Mouse (Mus musculus) erythroblast, adult 5-6 weeks (primary cell): ENCODE measurements around the gene Slc2a8. TPM values are rescaled to one million over a fixed set of nuclear protein-coding genes. Genes with fewer than 3 reads are reported as not detected.
"Not testable (repeated sequence)": the region's sequence is repeated elsewhere in the genome, so short reads cannot be mapped to it uniquely, and the experiment has no call there.

Experiments
- ATAC-seq: replicated peaks from 2 replicates; pipeline ENCODE4 v1.8.0; 2016; ENCODE audit warnings: moderate number of reproducible peaks, mild to moderate bottlenecking, moderate TSS enrichment, inconsistent platforms; ENCODE audit not compliant: poor library complexity, low FRiP score, severe bottlenecking
- total RNA-seq, 2 experiments: library from RNA; stranded (forward) in 1 of 2; stranded (reverse) in 1 of 2; fragments of 150-400 nt in 1 of 2; fragments of 200-764, 138-1000 nt in 1 of 2; gene quantifications; 2 replicates each; pipeline versions ENCODE4 v1.2.3 to v1.2.4; 2015 to 2017; ENCODE audit warnings: low replicate concordance in 2 of 2

The Slc2a8 gene
- total RNA-seq (2015; ENCODE audit: low replicate concordance) (1.2 and 2.3 TPM in 2 replicates), total RNA-seq (2017; ENCODE audit: low replicate concordance) (0.34 and 0.98 TPM in 2 replicates)

DNA sequence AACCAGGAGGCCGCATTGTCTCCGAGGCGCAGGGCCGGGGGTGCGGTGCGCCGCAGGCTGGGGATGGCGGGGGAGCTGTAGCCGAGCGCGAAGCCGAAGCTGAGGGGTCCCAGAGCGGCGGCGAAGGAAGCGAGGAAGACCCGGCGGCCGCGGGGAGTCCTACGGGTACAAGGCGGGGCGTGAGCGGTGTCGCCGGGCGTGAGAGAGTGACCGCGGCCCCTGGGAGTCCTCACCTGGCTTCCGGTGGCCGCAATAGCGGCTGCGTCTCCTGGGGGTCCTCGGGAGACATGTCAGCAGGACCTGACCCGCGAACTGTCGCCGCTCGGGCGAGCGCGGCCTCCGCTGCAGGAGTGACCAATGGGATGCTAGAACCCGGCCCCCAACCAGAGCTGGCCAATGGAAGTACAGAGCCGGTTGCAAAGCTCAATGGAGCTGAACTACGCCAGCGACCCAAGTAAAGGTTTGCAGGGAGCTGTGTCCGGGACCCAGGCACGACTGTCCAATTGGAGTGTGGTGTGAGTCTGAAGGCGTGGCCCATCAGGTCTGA lies at the start of gene Slc2a8:
Gene Slc2a8, minus strand, starts transcription at position 359 of the 547 bp plus-strand sequence.
- peak; percentile 97 for ATAC-seq

DNA sequence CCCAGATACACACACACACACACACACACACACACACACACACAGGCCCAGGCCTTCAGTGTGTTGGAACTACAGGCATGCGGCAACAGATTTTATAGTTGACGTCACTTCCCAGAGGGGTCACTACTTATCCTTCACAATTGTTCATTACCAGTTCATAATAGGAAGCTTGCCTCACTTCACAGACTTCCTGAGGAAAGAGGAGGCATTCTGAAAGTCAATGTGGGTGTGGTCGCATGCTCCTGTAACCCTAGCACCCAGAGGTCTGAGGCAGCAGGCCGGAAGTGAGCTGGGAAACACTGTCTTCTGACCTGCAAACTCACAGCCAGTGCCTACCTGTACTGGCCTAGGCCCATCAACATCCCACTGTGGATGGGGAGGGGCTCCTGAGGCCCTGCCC lies 43.2 kb upstream of the Slc2a8 start:
- ATAC-seq, result no peak

DNA sequence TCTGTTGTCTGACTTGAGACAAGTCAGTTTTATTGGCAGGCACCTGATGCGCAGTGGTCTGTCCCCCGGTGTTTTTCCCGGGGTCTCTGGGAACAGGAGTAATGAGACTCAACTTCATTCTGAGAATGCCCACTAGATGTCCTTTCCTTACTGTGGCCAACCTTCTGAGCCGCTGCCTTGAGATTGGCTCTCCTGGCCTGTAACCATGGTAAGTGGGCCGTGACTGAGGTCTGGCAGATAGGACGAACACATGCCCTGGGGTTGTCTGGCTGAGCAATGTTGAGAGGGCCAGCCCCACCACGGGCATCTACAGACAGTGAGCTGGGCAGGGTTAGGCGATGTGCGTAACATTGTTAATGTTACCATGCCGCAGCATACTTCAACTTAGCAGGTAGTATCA lies 42.7 kb upstream of the Slc2a8 start:
- ATAC-seq, result no peak

DNA sequence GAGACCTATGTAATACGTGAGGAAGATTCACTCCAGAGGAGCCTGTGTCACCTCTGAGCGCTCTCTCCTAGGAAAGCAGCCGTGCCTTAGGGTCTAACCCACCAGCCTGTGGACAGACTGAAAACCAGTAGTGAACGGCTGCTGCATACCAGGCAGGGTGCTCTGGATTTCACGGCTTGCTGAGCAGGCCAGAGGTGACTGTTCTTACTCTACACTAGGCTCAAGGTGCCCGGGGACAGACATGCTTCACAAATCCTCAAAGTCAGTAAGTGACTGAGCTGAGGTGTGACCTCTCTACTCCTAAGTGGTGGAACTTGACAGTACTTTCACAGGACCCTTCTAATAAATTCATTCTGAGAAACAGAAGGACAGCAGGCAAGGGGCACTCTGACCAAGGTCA lies 41.0 kb upstream of the Slc2a8 start:
- ATAC-seq, result no peak

DNA sequence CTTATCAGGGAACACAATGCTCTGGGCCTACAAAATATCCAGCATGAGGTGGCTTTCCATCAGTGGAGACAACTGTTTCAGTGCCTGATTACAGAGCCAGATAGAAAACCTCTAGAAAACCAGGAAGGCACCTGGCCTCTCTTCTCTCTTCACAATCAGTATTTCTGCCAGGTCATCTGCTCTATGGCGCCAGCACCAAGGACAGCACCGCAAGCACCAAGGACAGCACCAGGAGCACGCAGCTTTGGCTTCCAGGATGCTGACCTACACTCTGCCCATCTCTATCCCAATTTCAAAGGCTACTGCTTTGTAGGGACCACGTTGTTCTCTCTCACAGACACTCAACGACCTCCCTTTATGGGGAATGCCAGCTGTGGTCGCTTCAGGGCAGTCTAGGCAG lies 36.1 kb upstream of the Slc2a8 start:
- no peak for ATAC-seq

DNA sequence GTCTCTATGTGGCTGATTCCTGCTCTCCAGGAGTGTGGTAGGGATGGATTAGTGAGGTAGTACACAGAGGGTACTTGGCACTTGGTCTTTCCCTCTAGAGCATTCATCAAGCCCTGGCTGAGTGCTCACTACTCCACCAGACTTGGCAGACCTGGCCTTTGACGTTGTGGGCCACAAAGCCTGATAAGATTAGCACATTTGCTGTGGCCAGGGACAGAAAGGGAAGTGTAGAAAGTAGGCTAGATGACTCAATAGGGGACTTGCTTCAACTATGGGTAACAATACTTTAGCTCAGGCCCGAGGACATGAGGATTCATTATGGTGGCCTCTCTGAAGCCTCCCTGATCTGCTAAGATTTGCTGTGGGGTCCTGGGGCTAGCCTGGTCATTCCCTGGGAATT lies 35.3 kb upstream of the Slc2a8 start:
- no peak for ATAC-seq

DNA sequence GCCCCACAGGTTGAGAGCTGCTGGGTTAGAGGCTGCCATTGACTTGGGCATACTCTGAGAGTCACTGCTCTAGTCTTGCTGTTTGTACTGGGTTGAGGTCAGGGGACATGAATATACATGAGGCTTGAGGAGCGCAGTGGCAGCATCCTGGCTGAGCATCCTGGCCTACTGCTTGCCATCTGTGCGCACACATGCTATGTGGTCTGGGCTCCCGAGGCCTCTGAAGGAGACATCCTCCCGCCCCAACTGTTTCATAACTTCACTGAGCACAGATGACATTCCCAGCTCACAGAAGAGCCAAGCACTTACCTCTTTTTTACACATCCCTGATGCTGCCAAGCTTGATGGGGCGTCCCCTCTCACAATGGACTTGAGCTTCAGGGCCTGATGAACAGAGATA lies 33.0 kb upstream of the Slc2a8 start:
- no peak for ATAC-seq

DNA sequence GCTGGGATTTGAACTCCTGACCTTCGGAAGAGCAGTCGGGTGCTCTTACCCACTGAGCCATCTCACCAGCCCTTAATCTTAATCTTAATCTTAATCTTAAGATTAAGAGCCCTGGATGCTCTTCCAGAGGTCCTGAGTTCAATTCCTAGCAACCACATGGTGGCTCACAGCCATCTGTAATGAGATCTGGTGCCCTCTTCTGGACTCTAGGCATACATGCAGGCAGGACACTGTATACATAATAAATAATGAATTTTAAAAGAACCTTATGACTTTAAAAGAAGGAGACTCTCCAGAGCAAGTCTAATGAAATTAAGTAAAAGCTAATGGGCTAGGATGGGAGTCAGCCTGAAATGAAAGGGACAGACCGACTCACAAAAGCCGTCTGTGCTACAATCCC lies 27.2 kb upstream of the Slc2a8 start:
- not testable (repeated sequence) for ATAC-seq

DNA sequence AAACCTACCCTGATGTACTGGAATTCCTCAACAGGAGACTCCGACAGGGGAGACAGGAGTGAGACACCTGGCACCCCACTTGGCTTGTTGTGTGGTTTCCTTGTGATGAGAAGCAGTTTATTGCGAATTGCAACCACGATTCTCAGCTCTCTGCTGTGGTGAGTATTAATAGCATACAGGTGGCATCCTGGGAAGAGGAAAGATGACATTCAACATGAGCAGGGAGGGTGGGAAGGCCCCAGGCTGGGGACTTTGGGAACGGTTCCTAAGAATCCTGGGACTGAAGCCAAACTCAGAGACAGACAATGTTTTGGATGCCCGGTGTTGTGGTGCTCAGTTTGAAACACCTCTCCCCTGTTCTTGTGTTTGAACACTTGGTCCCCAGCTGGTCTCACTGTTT lies 23.2 kb upstream of the Slc2a8 start:
- no peak for ATAC-seq

DNA sequence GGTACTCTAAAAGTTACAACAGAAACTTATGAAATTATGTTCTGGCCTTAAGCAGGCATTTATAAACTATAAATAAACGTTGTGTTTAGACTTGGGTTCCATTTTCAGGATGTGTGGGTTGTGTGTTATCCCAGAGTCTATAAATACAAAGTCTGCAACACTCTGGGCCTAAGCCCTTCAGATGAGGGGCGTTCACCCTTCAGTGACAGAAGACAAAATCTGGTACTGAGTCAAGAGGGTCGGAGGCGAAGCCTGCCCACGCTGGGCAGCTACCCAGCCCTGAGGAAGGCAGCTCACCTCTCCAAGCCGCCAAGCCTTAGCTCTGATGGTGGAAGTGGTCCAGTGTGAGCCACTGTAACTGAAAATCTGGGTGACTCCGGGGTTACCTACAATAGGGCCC lies 20.3 kb upstream of the Slc2a8 start:
- ATAC-seq, result no peak

DNA sequence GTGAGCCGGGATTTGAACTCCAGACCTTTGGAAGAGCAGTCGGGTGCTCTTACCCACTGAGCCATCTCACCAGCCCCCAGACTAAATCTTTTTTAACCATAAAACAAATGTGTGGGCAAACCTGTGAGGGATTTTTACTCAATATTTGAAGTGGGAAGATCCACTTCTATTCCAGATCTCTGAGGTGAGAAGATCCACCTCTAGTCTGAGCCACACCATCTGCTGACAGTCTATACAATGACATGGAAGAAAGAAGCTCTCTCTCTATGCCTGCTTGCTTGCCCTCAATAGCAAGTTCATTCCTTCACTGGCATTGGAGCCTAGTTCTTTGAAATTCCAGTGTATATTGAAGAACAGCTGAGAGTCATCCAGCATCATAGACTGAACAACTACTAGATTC lies 17.9 kb upstream of the Slc2a8 start:
- ATAC-seq, result no peak

DNA sequence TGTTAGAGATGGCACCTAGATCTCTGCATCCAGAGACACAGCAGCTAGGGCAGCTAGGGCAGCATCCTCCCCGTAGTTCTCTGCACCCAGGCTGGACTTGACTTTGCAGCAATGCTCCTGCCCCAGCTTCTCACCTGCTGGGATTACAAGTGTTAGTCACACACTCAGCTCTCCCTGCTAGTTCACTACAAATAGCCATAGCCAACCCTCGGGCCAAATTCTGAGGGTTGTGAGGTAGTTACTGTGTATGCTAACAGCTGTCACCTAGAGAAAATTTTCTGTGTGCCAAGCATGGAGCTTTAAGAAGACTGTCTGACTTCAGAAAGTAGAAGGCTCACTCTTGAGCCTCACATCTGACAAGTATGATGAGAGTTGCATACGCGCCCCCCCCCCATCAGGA lies 15.9 kb upstream of the Slc2a8 start:
- ATAC-seq, result no peak

DNA sequence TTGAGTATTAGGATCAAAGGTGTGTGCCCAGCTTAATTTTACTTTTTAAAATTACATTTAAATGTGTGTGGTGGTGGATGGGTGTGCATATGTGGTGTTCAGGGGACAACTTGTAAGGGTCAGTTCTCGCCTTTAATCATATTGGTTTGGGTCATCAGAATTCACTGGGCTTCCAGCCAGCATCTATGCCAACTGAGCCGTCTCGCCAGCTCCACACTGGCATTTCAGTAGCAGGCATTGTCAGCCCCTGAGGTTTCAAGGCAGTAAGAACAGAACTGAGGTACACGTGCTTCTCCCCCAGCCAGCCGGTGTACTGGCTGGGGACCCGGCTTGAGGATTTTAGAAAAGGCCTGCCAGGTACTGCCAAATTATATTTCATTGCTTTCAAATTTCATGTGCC lies 15.2 kb upstream of the Slc2a8 start:
- ATAC-seq, result no peak

DNA sequence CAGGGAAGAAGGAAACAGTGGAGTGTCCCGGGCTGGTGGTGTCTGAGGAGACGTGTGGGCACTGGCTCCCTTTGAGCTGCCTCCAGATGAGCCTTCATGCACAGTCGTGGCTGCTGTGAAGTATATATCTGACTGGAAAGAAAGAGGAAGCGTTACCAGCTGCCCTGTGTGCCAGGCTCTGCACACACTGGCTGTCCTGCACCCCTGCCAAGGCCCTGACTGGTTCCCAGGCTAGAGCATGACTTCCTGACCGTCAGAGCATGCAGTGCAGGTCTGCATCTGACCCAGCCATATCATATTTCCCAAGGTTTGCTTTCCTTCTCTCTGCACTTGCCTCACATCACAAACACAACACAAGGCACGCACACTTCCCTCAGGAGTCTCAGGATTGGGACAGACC lies 10.2 kb upstream of the Slc2a8 start:
- no peak for ATAC-seq

DNA sequence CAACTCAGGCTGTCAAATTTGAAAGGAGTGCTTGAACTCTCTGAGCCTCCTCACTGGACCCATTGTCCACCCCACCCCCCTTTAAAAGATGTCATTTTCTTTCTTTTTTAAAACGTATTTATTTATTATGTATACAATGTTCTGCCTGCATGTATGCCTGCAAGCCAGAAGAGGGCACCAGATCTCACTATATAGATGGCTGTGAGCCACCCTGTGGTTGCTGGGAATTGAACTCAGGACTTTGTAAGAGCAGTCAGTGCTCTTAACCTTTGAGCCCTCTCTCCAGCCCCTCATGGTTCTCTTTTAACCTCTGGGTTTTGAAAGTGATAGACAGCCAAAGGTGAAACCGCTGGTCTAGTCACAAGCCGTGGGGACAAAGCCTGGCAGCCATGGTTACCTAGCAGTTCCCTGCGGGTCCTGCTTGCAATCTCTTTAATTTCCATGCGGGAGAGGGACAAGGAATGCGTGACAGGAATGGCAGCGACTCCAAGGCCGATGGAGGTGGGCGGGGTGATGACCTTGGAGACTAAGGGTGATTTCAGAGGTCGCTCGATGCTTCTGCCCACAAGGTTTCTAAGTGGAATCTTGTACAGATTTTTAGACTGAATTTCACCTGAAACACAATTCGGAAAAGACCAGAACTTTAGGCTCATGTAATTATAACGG lies 8.4 kb upstream of the Slc2a8 start:
- ATAC-seq, result no peak

DNA sequence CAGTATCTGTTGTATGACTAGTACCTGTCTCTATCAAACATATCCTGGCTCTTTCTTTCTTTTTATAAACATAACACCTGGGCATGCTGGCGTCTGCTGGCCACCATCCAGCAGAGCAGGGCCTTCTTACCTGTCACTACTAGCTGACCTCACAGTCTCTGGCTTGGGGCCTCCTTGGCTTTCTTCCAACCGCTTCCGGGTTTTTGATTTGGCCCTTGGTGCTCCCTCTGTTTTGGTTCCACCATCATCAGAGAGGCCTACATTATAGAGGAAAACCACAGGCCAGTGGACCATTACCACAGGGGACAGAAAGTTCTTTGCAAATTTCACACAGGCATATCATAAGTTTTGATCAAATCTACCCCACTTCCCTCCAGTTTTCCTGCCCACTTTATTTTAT lies 7.5 kb upstream of the Slc2a8 start:
- ATAC-seq, result no peak

DNA sequence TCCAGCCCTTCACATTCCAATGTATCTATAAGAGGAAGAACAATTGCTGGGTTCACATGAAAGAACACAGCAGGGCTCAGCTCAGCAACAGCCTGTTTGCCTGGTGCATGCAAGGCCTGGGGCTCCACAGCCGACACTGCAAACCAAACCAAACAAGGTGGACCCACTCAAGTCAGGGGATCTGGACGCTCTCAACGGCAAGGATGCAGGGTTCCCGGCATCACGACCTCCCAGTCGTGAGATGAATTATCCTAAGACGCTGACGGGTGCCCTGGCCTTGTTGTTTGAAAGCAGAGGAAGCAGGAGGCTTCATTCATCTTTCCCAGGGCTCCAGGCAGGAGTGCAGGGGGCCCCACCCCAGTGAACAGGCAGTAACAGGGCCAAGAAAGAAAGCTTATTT lies 4.0 kb upstream of the Slc2a8 start:
- ATAC-seq, result no peak

DNA sequence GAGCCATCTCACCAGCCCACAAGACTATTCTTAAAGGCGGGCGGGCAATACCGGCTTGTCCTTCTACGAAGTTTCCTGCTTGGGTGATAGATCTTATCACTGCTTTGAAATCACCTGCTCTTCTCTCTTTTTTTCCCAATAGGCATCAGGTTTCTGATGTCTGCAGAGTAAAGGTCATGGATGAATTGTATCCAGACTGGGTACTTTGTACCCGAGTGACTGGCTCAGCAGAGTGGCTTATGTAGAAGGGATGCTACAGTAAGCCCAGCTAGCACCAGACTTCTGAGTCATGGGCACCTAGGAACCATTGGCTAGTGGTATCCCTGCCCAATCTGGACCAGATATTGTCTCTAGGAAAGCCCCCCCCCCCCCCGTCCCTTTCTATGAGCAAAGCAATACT lies 1.7 kb upstream of the Slc2a8 start:
- ATAC-seq, result no peak

DNA sequence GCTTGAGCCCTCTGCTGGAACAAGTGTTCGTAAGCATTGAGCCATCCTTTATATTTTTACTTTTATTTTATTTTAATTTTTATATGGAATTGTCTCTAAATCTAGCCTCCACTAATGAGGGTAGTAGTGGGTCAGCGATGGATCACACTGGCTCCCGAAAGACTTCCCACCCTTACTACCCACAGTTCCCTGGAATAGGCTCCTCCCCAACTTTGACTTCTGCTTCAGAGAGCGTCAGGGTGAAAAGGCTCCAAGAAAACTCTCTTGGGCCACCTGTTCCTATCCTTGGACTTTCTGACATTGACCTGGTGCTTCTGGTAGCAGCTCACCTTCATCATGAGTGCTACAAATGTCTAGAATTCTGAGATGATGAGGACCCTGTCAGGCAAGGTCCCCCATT lies 817 bp upstream of the Slc2a8 start:
- ATAC-seq, result no peak

DNA sequence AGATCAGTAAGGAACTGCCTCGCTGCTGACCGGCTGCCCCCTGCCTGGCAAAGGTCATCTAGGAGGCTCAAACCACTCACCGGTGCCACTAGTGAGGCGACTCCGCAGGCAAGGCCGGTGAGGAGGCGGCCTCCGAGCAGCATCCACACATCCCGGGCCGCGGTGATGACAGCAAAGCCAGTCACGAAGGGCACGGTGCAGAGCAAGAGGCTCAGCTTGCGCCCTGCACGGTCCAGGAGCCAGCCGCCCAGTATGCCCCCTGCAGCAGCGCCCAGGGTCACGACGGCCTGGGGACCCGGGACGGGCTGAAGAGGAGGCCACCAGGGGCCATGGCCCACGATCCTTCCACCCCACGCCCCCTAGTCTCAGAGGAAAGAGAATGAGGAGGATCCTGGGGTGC lies 602 bp downstream of the Slc2a8 start:
- ATAC-seq, result peak; percentile 29

DNA sequence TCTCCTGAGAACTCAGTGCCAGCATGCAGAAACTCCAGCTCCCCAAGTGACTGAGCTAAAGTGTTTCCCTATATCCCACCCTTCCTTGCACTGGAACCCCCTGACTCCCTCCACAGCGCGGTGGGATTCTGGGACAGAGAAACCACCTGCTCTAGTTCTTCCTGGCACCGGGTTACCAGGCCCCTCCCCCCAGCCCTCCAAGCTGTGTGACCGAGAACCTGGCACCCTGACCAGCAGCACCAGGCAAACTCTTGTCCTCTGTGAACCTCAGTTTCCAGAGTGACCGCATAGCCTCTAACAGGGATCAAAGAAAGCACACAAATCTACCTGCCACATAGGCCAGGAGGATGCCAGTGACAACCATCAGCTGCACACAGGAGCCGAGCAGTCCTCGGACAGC lies 2.2 kb downstream of the Slc2a8 start:
- ATAC-seq, result no peak

DNA sequence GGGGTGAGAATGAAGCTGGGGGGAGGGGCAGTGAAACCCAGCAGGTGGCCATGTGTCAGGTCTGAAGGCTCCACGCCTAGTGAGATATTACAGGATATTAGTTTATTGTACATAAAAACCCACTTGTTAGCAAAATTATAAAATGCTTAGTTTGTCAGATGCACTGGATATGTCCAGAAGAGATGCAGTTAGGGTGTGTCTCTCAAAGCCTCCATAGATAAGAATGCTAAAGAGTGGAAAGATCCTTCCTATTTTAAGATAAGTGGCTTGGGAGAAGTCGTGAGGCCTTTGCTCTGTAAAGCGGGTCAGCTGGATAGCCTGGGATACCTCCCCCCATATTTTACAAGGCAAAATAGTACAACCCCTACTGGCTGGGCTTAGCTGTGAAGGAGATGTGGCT lies 3.2 kb downstream of the Slc2a8 start:
- ATAC-seq, result no peak
